Mouse (Mus musculus): ENCODE results near the gene Mybl2. TPM values are rescaled to one million over a fixed set of nuclear protein-coding genes. Genes with fewer than 3 reads are reported as not detected.
A peak's percentile ranks its signal among the peaks of the same experiment; 100 is the strongest.
"Not testable (repeated sequence)": the region's sequence is repeated elsewhere in the genome, so short reads cannot be mapped to it uniquely, and the experiment has no call there.

Gene Mybl2
- polyA plus RNA-seq, 2 experiments, result 18.9 to 26.0 TPM

- Histone ChIP-seq H3K27me3 (ENCODE audit: control insufficient read depth, insufficient read depth, low read length) (no peaks in the 10 kb centered on the region), H3K9ac (ENCODE audit: low read depth, low read length, severe bottlenecking) (no peak overlapping the region), H3K4me3 (replicated peaks; ENCODE audit: low read length) (no peak overlapping the region), H3K4me1 (ENCODE audit: control insufficient read depth, insufficient read depth, low read length) (peaks cover 10% of the 10 kb centered on the region; the same call in 1 of the 2 replicates), H3K27ac (replicated peaks; ENCODE audit: low read depth, low read length) (no peak overlapping the region), H3K4me2 (replicated peaks; ENCODE audit: low read depth, low read length, severe bottlenecking) (no peak overlapping the region), H3K36me3 (ENCODE audit: control insufficient read depth, insufficient read depth, low read length) (peaks cover 4% of the 10 kb centered on the region; the same call in 1 of the 2 replicates), H3K9me3 (ENCODE audit: control insufficient read depth, low read length) (no peaks in the 10 kb centered on the region)
- ATAC-seq (ENCODE audit: low FRiP score, low read depth) (no peak), DNase-seq (ENCODE audit: low spot score) (no peak)
- 65% methylated on average over 4 of the region's 4 CpGs for WGBS
- no peak for TF ChIP-seq POLR2A (IDR thresholded peaks at IDR 0.05; ENCODE audit: borderline replicate concordance, extremely low read depth, insufficient read depth, insufficient read length)
These were observed 1.7 kb upstream of the Mybl2 start for GRCm38 (mm10) chr2:163052826-163053225.

- Histone ChIP-seq H3K27ac (replicated peaks; ENCODE audit: low read depth, low read length) (0 out of 2 replicates have a peak overlapping the region, but pooled peaks have one; percentile 19), H3K4me1 (ENCODE audit: control insufficient read depth, insufficient read depth, low read length) (peaks cover 10% of the 10 kb centered on the region; the same call in 1 of the 2 replicates), H3K9me3 (ENCODE audit: control insufficient read depth, low read length) (no peaks in the 10 kb centered on the region), H3K9ac (ENCODE audit: low read depth, low read length, severe bottlenecking) (peak overlapping the region; percentile 68), H3K4me3 (replicated peaks; ENCODE audit: low read length) (peak overlapping the region; percentile 68), H3K36me3 (ENCODE audit: control insufficient read depth, insufficient read depth, low read length) (0 out of 2 replicates have a peak, but pooled peaks cover 4% of the 10 kb centered on the region), H3K4me2 (replicated peaks; ENCODE audit: low read depth, low read length, severe bottlenecking) (peak overlapping the region; percentile 99), H3K27me3 (ENCODE audit: control insufficient read depth, insufficient read depth, low read length) (no peaks in the 10 kb centered on the region)
- ATAC-seq (ENCODE audit: low FRiP score, low read depth), result no peak
- WGBS, result under 1% methylated on average over 35 of the region's 38 CpGs
- no peak for TF ChIP-seq POLR2A (IDR thresholded peaks at IDR 0.05; ENCODE audit: borderline replicate concordance, extremely low read depth, insufficient read depth, insufficient read length)
- no peak for DNase-seq (ENCODE audit: low spot score)
These were observed 506 bp downstream of the Mybl2 start for GRCm38 (mm10) chr2:163054891-163055494.

GRCm38 (mm10) chr2:163055715-163056114 lies 1.2 kb downstream of the Mybl2 start:
- H3K9ac ChIP-seq (ENCODE audit: low read depth, low read length, severe bottlenecking), result peak overlapping the region; percentile 68

GRCm38 (mm10) chr2:163056584-163056983 lies 2.1 kb downstream of the Mybl2 start:
- 91% methylated on average over 9 of the region's 9 CpGs for WGBS
- Histone ChIP-seq H3K27me3 (ENCODE audit: control insufficient read depth, insufficient read depth, low read length) (no peaks in the 10 kb centered on the region), H3K4me3 (replicated peaks; ENCODE audit: low read length) (no peak overlapping the region), H3K9me3 (ENCODE audit: control insufficient read depth, low read length) (no peaks in the 10 kb centered on the region), H3K4me1 (ENCODE audit: control insufficient read depth, insufficient read depth, low read length) (peaks cover 10% of the 10 kb centered on the region; the same call in 1 of the 2 replicates), H3K9ac (ENCODE audit: low read depth, low read length, severe bottlenecking) (no peak overlapping the region), H3K36me3 (ENCODE audit: control insufficient read depth, insufficient read depth, low read length) (no peaks in the 10 kb centered on the region), H3K4me2 (replicated peaks; ENCODE audit: low read depth, low read length, severe bottlenecking) (no peak overlapping the region), H3K27ac (replicated peaks; ENCODE audit: low read depth, low read length) (no peak overlapping the region)
- ATAC-seq (ENCODE audit: low FRiP score, low read depth) (no peak), DNase-seq (ENCODE audit: low spot score) (no peak)
- TF ChIP-seq POLR2A (IDR thresholded peaks at IDR 0.05; ENCODE audit: borderline replicate concordance, extremely low read depth, insufficient read depth, insufficient read length), result no peak

More at GRCm38 (mm10) chr2:163055715-163056114, 1.2 kb downstream of the Mybl2 start:
- peak overlapping the region; percentile 99 for H3K4me2 ChIP-seq (replicated peaks; ENCODE audit: low read depth, low read length, severe bottlenecking)
- ATAC-seq (ENCODE audit: low FRiP score, low read depth), result no peak
- no peak overlapping the region for H3K27ac ChIP-seq (replicated peaks; ENCODE audit: low read depth, low read length)
- peak overlapping the region; percentile 68 for H3K4me3 ChIP-seq (replicated peaks; ENCODE audit: low read length)
- 0 out of 2 replicates have a peak, but pooled peaks cover under 1% of the 10 kb centered on the region for H3K36me3 ChIP-seq (ENCODE audit: control insufficient read depth, insufficient read depth, low read length)
- no peak for DNase-seq (ENCODE audit: low spot score)
- no peaks in the 10 kb centered on the region for H3K27me3 ChIP-seq (ENCODE audit: control insufficient read depth, insufficient read depth, low read length)
- peaks cover 10% of the 10 kb centered on the region; the same call in 1 of the 2 replicates for H3K4me1 ChIP-seq (ENCODE audit: control insufficient read depth, insufficient read depth, low read length)
- 34% methylated on average over 5 of the region's 5 CpGs for WGBS
- no peaks in the 10 kb centered on the region for H3K9me3 ChIP-seq (ENCODE audit: control insufficient read depth, low read length)
- TF ChIP-seq POLR2A (IDR thresholded peaks at IDR 0.05; ENCODE audit: borderline replicate concordance, extremely low read depth, insufficient read depth, insufficient read length), result no peak

- H3K4me1 ChIP-seq (ENCODE audit: control insufficient read depth, insufficient read depth, low read length); H3K36me3 ChIP-seq (ENCODE audit: control insufficient read depth, insufficient read depth, low read length); H3K27ac ChIP-seq (replicated peaks; ENCODE audit: low read depth, low read length); H3K9ac ChIP-seq (ENCODE audit: low read depth, low read length, severe bottlenecking); ATAC-seq (ENCODE audit: low FRiP score, low read depth); H3K27me3 ChIP-seq (ENCODE audit: control insufficient read depth, insufficient read depth, low read length); H3K4me2 ChIP-seq (replicated peaks; ENCODE audit: low read depth, low read length, severe bottlenecking); H3K9me3 ChIP-seq (ENCODE audit: control insufficient read depth, low read length); H3K4me3 ChIP-seq (replicated peaks; ENCODE audit: low read length); DNase-seq (ENCODE audit: low spot score): not testable (repeated sequence)
- 92% methylated on average over 6 of the region's 7 CpGs for WGBS
These were observed 4.5 kb downstream of the Mybl2 start for GRCm38 (mm10) chr2:163058981-163059380.
